Mouse (Mus musculus) G1E (cell line): Measurements from ENCODE around the gene Emp2.

ENCODE experiments used
- CTCF ChIP-seq: IDR thresholded peaks from 2 replicates; pipeline ENCODE4 v1.5.1; 2012; ENCODE audit warnings: low read depth, low read length, inconsistent platforms, mixed read lengths
- GATA1 ChIP-seq: IDR thresholded peaks from 2 replicates; pipeline ENCODE4 v1.6.1; 2012; ENCODE audit warnings: borderline replicate concordance, low read length, inconsistent platforms, mixed read lengths

DNA sequence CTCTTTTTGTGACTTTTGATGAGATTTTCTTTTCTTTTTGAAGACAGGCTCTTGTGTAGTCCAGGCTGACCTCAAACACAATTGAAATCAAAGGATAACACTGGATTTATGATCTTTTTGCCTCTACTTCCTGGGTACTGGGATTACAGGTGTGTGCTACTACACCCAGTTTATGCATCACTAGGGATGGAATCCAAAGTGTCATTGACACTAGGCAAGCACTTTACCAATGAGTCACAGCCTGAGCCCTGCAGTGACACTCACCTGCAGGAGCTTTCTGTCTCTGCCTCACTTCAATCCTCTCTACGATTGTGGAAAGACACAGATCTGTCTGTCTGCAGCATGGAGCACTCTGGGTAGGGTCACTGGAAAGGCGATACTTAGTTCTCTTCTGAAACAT lies 22.2 kb upstream of the Emp2 start:
- TF ChIP-seq CTCF (no peak), GATA1 (no peak)
